Mouse (Mus musculus) left cerebral cortex, postnatal 4 days (tissue): ENCODE results near the gene Nos2. TPM values are rescaled to one million over a fixed set of nuclear protein-coding genes. Genes with fewer than 3 reads are reported as not detected.

ENCODE experiments used
- DNase-seq: peaks from one replicate; pipeline ENCODE4 v3.0.0-alpha.2; 2022
- intact Hi-C: fragments of 180-260 bp; cut with DNase I; formaldehyde crosslinking; loops from one replicate; pipeline ENCODE4 v1.15.1; 2025
- total RNA-seq, 2 experiments: library from RNA; stranded (reverse); gene quantifications; 2 replicates each; pipeline ENCODE4 v1.2.3; 2021

Nos2 gene
- 1 to 10 TPM; 1.6 to 1.7 TPM for total RNA-seq

DNA sequence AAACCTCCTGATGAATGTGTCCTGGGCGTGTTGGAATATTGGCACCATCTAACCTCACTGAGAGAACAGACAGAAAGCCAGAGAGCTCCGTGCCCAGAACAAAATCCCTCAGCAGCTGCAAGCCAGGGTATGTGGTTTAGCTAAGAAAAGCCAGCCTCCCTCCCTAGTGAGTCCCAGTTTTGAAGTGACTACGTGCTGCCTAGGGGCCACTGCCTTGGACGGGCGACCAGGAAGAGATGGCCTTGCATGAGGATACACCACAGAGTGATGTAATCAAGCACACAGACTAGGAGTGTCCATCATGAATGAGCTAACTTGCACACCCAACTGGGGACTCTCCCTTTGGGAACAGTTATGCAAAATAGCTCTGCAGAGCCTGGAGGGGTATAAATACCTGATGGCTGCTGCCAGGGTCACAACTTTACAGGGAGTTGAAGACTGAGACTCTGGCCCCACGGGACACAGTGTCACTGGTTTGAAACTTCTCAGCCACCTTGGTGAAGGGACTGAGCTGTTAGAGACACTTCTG is at the start of gene Nos2:
Gene Nos2 (plus strand): TSS at position 377 of the 529 bp plus-strand sequence.
- intact Hi-C loops = no loop called here
- DNase-seq = no peak

DNA sequence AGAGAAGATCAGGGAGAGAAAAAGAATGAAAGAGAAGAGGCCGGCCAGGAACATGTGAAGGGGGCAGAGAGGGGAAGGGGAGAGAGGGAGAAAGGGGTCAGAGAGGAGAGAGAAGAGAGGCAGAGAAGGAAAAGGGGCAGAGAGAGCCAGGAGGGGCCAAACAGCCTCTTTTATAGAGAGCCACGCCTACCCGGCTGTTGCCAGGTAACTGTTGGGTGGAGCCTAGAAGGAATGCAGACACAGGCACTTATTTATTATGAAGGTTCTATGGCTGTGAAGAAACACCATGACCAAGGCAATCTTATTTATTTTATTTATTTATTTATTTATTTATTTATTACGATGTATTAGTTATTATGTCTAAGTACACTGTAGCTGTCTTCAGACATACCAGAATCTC is 49.7 kb upstream of the Nos2 start:
- intact Hi-C loops = no loop called here
- DNase-seq = no peak

DNA sequence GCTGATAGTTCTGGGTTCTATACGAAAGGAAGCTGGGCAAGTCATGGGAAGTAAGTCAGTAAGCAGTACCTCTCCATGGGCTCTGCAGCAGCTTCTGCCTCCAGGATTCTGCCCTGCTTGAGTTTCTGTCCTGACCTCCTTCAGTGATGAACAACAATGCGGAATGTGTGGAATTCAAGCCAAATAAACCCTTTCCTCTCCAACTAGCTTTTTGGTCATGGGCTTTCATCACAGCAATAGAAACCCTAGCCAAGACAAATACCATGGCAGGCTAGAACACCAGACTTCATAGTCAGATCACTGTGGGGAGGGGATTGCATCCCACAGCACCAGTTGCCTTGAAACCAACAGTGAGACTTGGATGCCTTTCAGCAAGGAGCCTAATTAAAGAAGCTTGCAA is 47.8 kb upstream of the Nos2 start:
- no peak for DNase-seq
- intact Hi-C loops = no loop called here

DNA sequence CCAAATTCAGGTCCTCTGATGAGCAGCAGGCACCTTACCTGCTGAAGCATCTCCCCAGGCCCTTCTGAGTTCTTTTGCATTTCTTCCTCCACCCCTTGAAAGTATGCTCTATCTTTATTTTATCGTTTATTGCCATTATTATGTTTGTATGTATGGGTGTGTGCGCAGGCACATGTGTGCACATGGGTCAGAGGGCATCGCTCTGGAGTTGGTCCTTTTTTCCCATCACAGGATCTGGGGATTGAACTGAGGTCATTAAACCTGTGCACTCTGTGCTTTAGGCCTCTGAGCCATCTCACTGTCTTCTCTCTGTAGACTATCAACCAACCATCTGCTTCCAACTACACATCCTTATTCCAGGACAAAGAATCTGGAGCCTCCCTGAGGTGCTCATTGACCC is 40.9 kb upstream of the Nos2 start:
- intact Hi-C loops = no loop called here
- no peak for DNase-seq

DNA sequence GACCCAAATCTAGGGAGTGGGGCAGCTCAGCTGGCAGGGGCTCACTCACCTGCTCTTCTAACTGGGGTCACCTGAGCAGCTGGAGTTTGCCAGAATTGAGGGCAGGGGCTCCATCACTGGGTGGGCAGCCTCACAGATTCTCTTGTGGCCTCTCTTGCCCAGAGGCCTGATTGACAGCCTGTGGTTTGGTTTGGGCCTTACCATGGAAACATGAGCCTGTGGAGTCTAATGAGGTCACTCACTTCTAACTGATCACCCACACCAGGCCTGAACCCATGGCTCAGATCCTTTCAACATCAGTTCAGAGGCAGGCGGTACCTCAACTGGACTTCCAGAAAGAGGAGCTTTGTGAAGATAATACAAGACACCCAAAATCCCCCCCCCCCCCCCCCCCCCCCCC is 33.9 kb upstream of the Nos2 start:
- intact Hi-C loops = no loop called here
- DNase-seq = peak; percentile 4

DNA sequence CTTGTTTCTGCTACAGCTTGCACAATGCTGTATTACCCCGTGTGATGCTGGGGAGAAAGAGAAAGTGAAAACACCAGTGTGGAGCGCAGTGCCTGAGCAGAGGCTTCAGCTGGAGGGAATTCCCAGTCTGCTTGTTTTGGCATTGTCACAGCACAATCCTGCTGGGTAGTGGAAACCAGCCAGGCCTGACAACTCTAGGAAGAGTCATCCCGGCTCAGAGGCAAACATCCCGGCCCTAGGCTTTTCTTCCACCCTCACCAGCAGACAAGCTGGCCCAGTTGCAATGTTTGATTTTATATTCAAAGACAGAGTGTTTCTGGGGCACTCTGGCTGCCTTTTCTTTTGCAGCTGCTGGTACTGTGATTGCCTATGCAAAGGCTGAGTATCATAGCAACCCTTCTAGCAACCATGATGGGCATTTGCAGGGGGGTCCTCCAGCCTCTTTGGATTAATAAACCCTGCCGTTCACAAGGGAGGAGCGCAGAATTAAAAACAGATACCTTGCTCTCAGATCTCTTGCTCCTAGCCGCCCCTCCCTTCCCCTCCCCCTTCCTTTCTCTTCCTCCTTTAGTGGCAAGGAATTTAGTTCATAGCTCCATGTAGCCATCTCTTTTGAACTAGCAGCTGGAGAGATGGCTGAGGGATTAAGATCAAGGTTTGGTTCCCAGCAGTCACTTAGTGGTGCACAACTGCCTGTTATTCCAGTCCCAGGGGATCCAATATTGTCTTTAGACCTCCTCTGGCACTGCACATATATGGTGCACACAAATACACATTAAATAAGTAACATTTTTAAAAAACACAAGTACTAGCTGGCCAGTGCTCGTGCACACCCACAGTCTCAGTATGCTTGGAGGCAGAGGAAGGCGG is 33.2 kb upstream of the Nos2 start:
- intact Hi-C loops = no loop called here
- DNase-seq = peak; percentile 92

DNA sequence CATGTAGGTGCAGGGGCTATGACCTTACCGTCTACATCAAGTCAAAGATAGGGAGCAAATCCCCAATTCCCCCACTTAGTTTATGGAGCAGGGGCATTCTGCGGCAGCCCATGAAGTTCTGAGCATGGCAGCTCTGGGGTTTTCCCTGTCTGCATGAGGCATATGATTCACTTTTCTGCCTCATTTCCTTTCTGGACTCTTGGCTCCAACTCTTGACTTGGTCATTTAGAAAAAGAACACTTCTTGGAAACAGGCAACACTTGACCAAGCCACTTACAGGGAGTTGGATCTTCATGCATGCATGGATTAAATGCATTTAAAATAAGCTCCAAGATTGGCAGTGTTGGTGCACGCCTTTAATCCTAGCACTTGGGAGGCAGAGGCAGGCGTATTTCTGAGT is 31.4 kb upstream of the Nos2 start:
- DNase-seq = no peak
- intact Hi-C loops = no loop called here

DNA sequence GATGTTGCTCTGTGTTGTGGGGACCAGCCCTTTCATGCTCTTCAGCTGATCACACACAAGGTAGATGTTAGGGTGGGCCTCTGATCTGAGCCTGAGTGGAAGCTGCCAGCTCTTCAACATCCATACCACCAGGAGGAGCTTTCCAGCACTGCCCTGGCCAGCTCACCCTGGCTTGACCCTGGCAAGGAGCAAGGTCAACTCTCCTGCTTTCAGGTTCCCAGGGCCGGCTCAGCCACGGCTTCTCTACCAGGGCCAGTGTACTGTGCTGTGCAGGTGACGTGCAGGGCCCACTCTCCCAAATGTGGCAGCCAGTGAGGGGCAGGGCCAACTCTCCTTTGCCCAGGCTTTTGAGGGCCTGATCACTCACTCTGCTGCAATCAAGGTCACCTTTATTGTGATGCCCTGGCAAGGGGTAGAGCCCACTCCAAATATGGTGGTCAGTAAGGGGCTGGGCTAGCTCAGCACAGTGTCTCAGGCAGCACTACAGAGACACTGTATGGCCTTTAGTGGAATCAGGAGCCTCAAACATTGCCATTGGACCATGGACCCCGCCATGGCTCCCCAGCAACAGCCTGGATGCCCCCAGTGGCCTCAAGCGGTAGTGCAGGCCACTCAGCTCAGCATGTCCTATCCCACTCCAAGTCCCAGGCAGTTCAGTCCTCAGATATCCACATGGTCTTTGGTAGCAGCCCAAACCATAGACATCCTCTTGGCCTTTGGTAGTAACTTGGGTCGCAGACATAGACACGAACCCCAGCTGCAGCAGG is 24.0 kb upstream of the Nos2 start:
- intact Hi-C loops = no loop called here
- DNase-seq = peak; percentile 8

DNA sequence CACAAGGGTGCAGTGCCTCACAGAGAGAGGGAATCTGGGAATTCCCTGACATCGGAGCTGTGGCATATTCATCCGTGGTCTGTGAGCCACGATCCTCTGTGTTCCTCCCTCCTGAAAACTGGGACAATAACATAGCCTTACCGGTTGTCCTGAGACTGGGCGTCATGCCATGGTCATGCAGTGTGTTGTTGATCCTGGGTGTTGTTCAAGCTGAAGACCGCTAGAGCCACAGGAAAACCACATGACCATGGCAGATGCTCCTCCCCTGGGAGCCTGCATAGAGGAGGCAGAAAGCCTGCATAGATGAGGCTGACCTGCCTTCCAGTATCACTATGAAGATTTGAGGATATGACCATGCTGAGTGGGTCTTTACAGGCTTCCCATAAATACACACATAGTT is 5.1 kb upstream of the Nos2 start:
- intact Hi-C loops = no loop called here
- DNase-seq = peak; percentile 29

DNA sequence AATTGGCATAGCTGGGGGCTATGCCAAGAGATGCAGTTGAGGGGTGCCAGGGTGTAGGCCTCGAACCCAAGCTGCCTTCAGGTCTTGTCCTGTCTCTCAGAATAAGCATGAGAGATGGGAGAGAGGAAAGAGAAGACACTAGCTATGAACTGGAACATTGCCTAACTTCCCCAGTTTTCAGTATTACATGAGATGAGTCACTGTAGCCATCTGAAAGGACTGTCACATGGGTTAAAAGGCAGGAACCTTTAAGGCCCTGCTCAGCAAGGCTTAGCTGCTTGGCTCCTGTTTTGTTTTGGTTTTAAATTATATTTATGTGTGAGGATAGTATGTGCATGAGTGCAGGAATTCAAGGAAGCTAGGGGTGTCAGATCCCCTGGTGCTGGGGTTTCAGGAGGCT is 4.2 kb upstream of the Nos2 start:
- intact Hi-C loops = no loop called here
- no peak for DNase-seq

DNA sequence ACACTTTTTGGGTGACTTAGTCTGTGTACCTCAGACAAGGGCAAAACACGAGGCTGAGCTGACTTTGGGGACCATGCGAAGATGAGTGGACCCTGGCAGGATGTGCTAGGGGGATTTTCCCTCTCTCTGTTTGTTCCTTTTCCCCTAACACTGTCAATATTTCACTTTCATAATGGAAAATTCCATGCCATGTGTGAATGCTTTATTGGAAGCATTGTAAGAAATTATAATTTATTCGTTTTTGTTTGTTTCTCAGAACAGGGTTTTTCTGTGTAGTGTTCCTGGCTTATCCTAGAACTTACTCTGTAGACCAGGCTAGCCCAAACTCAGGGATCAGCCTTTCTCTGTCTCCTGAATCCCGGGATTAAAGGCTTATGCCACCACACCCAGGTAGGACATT is 842 bp upstream of the Nos2 start:
- intact Hi-C loops = no loop called here
- no peak for DNase-seq

DNA sequence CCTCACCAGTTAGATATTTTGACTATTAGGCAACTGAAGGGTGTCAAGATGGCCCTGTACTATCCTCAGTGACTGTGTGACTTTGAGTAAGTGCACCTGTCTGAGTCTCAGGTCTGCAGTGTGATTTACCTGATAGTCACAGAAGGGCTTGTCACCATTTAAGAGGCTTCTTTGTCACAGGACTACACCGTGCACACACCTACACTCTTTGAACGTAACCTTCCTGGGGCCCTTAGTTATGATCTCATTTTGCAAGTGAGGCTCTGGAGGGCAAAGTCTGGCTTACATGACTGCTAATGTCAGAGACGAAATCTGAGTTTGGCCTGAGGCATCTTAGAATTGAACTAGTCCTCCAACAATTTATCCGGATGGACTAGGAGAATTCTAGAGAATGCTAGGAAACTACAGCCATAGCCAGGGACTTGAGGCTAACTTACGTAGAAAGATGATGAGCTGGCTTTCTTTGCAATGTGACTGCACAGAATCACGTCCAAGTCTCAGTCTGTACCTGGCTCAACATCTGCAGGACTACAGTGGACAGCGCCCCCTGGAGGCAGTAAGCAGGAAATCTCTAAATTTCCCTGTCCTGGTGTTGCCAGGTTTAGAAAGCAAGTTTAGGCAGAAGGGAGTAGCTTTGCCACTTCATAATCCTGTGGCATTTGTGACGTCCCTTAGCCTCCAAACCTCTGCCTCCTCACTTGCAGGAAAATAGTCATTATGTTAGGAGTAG is 2.3 kb downstream of the Nos2 start:
- peak; percentile 19 for DNase-seq

DNA sequence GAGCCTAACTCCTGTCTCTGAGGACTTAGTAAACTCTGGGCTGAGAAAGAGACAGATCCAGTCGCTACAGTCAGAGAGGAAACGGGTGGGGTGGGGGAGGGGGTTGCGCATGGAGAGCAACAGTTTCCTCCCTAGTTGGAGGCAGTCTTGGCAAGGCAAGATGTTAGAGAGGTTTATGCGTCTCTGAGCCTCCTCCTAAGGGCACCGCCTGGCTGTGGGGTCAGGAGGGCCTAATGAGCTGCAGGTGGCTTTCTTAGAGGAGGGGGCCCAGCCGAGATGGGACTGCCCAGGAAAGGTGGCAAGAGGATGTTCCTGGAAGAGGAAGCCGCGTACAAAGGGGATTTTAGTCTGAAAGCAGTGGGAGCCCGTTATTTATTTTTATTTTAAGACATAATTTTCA is 3.5 kb downstream of the Nos2 start:
- intact Hi-C loops = no loop called here
- no peak for DNase-seq

More for the DNA sequence above, 2.3 kb downstream of the Nos2 start:
- intact Hi-C loops = no loop called here

DNA sequence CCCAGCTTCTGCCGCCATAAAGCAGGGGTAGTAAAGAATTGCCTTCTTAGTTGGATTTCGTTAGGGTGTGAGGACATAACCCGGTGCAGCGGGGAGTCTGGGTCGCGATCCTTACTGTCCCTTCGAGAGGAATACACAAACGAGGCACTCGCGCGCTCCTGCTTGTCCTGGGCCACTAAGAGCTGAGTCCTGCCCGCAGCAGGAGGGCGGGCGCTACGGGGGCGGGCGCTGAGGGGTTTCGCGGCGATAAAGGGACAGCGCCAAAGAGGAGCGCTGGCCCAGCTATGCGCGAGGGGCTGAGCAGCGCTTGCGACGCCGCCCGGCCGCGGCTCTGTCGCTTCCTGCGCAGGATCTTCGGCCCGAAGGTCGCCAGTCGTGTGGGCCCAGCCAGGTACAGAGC is 4.3 kb downstream of the Nos2 start:
- DNase-seq = no peak
- intact Hi-C loops = no loop called here

DNA sequence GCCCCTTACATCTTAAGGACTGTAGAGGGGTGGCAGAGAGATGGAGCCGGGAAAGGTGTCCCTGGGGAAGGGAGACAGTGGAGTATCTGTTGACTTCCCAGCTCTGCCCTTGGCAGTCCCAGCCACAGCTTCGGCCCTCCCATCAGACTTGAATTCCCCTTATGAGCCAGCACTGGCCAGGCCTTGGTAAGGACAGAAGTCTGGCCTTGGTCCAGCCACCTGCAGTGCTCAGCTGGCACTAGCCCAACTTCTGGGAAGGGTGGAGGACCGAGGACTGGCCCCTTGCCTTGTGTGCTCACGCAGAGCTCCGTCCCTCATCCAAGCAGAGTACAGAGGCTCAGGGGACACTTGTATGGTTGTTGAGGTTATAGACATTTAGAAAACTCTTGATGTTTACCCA is 8.8 kb downstream of the Nos2 start:
- intact Hi-C loops = no loop called here
- peak; percentile 96 for DNase-seq

DNA sequence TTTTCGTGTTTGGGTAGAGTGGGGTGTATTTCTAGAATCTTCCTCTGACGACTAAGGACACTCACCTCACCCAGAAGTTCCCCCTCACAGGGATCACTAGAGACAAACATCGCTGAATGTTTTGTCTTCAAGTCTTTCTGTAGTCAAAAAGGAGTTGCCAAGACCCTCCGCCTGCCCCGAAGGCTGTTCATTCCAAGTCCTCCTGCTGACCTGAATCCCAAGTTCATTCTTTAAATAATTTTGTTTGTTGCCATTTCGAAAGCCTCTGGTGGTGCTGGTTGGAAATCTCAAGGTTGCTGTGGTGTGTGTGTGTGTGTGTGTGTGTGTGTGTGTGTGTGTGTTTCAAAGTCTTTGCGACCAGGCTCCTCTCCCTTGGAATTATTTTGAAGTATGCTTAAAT is 13.7 kb downstream of the Nos2 start:
- no peak for DNase-seq
- intact Hi-C loops = no loop called here

DNA sequence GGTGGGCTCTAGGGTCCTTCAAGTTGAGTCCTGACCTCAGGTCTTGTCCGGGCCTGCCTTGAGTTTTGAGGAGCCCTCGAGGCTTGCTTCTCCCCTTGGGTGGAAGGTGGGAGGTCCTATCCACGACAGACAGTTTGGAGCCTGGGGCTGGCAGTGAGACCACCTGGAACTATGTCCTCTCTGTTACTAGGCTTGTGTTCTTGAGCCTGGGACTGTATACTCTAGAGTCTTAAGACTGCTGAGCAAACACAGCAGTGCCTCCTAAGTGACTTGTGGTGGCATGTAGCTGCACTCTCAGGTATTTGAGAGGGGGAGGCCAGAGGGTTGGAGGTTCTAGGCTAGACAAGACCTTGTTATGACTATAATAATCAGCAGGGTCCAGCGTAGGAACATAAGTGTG is 14.1 kb downstream of the Nos2 start:
- no peak for DNase-seq
- intact Hi-C loops = no loop called here

DNA sequence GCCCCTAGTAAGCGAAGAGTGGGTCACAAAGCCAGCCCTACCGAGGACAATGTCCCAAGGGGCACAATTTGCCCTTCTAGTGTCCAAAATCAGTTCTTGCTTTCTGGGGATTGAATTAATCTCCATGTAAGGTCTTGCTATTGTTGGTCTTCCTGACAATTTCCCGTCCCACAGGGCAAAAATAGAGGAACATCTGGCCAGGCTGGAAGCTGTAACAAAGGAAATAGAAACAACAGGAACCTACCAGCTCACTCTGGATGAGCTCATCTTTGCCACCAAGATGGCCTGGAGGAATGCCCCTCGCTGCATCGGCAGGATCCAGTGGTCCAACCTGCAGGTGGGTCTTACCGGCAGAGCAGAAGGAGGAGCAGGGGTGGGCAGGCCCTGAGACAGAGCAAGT is 14.6 kb downstream of the Nos2 start:
- DNase-seq = no peak
- intact Hi-C loops = no loop called here

DNA sequence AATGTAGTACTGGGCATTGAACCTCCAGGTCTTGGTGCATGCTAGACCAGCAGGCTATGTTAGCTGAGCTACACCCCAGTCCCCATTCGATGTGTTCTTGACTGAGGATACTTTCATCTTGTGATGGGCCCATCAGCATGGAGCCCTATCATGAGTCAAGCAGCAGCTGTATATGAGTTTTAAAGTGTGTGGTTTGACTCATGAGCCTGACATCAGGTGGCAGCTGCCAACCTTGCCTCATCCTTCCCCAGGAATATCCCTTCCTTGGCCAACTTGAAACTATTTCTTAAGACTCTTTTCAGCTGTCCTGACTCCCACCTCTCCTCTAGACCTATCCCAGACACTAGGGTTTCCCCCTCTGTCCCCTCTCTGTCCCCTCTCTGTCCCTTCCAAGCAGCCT is 22.5 kb downstream of the Nos2 start:
- no peak for DNase-seq
- intact Hi-C loops = no loop called here

DNA sequence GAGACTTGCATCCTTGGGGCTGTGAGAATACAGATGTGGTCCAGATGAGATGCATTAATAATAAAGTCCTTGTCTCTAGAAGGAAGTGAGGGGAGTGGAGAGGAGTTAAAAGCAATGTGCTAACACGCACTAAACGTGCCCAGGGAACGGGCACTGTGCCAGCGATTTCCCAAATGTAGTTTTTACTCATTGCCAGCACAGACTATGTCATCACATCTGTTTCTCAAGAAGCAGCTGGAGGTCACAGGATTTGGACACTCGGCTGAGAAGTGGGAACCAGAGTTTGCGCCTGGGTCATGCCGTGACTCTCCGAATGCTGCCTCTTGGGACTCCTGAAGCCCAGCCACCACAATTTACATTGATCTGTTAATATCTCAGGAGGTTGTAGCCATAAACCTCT is 29.8 kb downstream of the Nos2 start:
- intact Hi-C loops = loop anchor here (10.0 kb wide), 1 partner anchor 396 kb away; the partner anchor contains the start of gene Tmem97

DNA sequence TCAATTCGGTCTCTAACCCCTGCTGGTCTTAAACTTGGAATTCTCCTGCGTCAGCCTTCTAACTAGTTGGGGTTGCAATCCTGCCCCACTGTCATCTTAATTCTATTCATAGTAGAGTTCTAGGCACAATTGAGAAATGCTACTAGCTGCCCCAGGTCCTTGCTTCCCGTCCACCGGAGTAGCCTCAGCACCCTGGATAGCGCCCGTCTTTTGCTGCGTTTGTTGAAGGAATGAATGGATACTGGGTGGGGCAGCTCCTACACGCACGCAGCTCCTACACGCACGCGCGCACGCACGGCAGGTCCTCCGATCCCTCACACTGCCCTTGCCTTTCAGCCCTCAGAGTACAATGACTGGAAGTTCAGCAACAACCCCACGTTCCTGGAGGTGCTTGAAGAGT is 31.9 kb downstream of the Nos2 start:
- no peak for DNase-seq
- intact Hi-C loops = loop anchor here (10.0 kb wide), 1 partner anchor 398 kb away; the partner anchor contains the start of gene Tmem97

More for the DNA sequence above, 29.8 kb downstream of the Nos2 start:
- no peak for DNase-seq
